Mouse (Mus musculus): ENCODE data around the gene Mis12.

Gene Mis12

GRCm38 (mm10) chr11:71019201-71020068, at the start of gene Mis12, which contains the start of gene Derl2:
Gene Mis12 (plus strand): TSS chr11:71019611.
Gene Derl2 (minus strand): TSS chr11:71019841.
- peak; percentile 99 for DNase-seq (ENCODE audit: low spot score)

GRCm38 (mm10) chr11:70969821-70970559, 49.4 kb upstream of the Mis12 start, which contains the start of the genes Nup88 and Rpain:
Gene Nup88 (minus strand): TSS chr11:70969973.
Gene Rpain (plus strand): TSS chr11:70970213.
- peak; percentile 97 for DNase-seq (ENCODE audit: low spot score)

GRCm38 (mm10) chr11:70970560-70971540, 48.6 kb upstream of the Mis12 start:
- peak; percentile 31 for DNase-seq (ENCODE audit: low spot score)

GRCm38 (mm10) chr11:70972586-70972985, 46.8 kb upstream of the Mis12 start:
- no peak for DNase-seq (ENCODE audit: low spot score)

- DNase-seq (ENCODE audit: low spot score) = peak; percentile 50
These were observed 45.5 kb upstream of the Mis12 start for GRCm38 (mm10) chr11:70973947-70974346.

GRCm38 (mm10) chr11:70975193-70975592, 44.2 kb upstream of the Mis12 start:
- no peak for DNase-seq (ENCODE audit: low spot score)

GRCm38 (mm10) chr11:70977293-70977692, 42.1 kb upstream of the Mis12 start:
- DNase-seq (ENCODE audit: low spot score) = no peak

GRCm38 (mm10) chr11:70980232-70980631, 39.2 kb upstream of the Mis12 start:
- DNase-seq (ENCODE audit: low spot score) = no peak

- no peak for DNase-seq (ENCODE audit: low spot score)
These were observed 38.5 kb upstream of the Mis12 start for GRCm38 (mm10) chr11:70980751-70981510.

GRCm38 (mm10) chr11:70982030-70982429, 37.4 kb upstream of the Mis12 start:
- peak; percentile 1 for DNase-seq (ENCODE audit: low spot score)

GRCm38 (mm10) chr11:70982557-70983228, 36.7 kb upstream of the Mis12 start, which contains the start of gene C1qbp:
Gene C1qbp (minus strand): TSS chr11:70983026.
- DNase-seq (ENCODE audit: low spot score) = peak; percentile 91

- no peak for DNase-seq (ENCODE audit: low spot score)
These were observed 18.2 kb upstream of the Mis12 start for GRCm38 (mm10) chr11:71001167-71001566.

- peak; percentile 69 for DNase-seq (ENCODE audit: low spot score)
These were observed 15.6 kb upstream of the Mis12 start for GRCm38 (mm10) chr11:71003611-71004315.

GRCm38 (mm10) chr11:71004316-71004773, 15.1 kb upstream of the Mis12 start, which contains the start of gene Dhx33:
Gene Dhx33 (minus strand): TSS chr11:71004437.
- DNase-seq (ENCODE audit: low spot score) = peak; percentile 99

GRCm38 (mm10) chr11:71005046-71005445, 14.4 kb upstream of the Mis12 start:
- peak; percentile 23 for DNase-seq (ENCODE audit: low spot score)

- no peak for DNase-seq (ENCODE audit: low spot score)
These were observed 12.4 kb upstream of the Mis12 start for GRCm38 (mm10) chr11:71007026-71007425.

GRCm38 (mm10) chr11:71007831-71008230, 11.6 kb upstream of the Mis12 start:
- DNase-seq (ENCODE audit: low spot score) = no peak

GRCm38 (mm10) chr11:71008321-71008720, 11.1 kb upstream of the Mis12 start:
- DNase-seq (ENCODE audit: low spot score) = no peak

- DNase-seq (ENCODE audit: low spot score) = no peak
These were observed 6.7 kb upstream of the Mis12 start for GRCm38 (mm10) chr11:71012743-71013142.
